Mouse (Mus musculus) kidney, postnatal 25 days (tissue): Measurements from ENCODE around the gene Myo15.
"Not testable (repeated sequence)": the region's sequence is repeated elsewhere in the genome, so short reads cannot be mapped to it uniquely, and the experiment has no call there.

ENCODE experiments used
- DNase-seq, 2 experiments: peaks; one replicate each; pipeline ENCODE4 v3.0.0; 2021; ENCODE audit warnings: mixed read lengths in 2 of 2

Myo15 gene

DNA sequence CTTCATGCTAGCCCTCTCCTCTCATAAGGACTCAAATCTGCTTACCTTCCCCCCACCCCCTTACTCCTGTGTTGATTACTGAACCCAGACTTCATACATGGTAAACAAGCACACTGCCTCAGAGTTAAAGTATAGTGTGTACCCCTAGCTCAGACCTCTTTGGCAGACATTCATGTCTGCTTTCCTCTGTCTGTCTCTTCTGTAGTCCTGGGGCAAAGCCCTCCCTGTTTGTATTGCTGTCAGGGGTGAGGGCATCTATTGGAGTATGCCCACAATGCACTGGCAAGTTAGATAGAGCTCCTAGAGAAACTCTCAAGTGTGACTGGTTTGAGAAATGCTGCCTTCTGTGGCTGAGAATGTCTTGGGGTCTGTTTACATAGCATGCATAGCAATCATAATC lies 84.0 kb downstream of the Myo15 start:
- DNase-seq, result no peak

DNA sequence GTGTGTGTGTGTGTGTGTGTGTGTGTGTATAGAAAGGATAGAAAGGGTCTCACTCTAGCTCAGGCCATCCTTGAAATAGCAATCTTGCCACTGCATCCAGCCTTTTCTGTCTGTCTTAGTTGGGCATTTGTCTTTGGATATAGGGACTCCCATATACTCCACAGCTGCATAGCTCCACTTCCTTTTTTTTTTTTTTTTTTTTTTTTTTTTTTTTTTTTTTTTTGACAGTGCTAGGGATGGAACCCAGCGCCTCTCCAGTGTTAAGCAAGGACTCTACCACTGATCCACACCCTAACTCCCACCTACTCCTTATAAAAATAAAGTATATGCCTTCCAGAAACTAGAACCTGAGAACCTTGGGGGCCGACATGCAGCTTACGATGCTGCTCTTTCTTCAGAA lies 88.5 kb downstream of the Myo15 start:
- DNase-seq, result no peak

- DNase-seq, result peak; percentile 74 to 75
Measured at GRCm38 (mm10) chr11:60559342-60559741, 90.2 kb downstream of the Myo15 start.

GRCm38 (mm10) chr11:60574006-60574405 lies 104.9 kb downstream of the Myo15 start:
- DNase-seq, result not testable (repeated sequence)
